Mouse (Mus musculus) gastrocnemius, postnatal 10 days (tissue): ENCODE measurements around the gene Parp12. TPM values are rescaled to one million over a fixed set of nuclear protein-coding genes. Genes with fewer than 3 reads are reported as not detected.

Experiments used
- DNase-seq: peaks from one replicate; pipeline ENCODE4 v3.0.0; 2021; ENCODE audit warnings: mixed read lengths
- total RNA-seq, 2 experiments: library from RNA; stranded (reverse); gene quantifications; 2 replicates each; pipeline ENCODE4 v1.2.3; 2021

Gene Parp12
- total RNA-seq, 2 experiments from 2014 or later: 5.9 to 6.6 TPM

DNA sequence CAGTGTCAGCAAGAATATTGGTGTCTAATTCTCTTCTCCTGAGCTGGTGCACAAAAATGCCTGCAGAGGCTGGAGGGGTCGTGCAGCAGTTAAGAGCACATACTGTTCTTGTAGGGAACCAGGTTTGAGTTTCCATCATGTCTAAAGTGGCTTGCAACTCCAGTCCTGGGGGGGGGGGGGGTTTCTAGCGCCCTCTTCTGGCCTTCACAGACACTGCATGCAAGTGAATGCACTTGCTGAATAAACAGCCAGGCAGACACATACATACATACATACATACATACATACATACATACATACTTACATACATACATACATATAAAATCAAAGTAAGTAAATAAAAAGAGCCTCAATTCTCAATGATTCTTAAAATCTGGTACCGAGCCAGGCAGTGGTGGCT lies 59.8 kb downstream of the Parp12 start:
- DNase-seq: no peak

DNA sequence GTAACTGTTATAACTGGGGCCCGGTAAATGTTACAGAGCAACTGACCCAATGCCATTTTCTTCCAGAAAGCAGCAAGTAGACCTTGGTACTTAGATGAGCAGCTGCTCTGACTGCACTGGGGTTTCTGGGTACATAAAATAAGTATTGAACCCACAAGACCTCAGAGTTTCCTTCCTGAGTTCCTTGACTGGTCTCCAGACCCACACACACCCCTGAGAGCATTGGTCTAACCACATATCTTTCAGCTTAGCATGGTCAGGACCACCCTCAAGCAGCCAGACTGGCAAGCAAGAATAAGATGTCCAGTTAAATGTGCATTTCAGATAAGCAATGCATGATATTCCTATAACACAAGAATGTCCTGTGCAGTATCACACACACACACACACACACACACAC lies 61.0 kb downstream of the Parp12 start:
- DNase-seq: no peak

DNA sequence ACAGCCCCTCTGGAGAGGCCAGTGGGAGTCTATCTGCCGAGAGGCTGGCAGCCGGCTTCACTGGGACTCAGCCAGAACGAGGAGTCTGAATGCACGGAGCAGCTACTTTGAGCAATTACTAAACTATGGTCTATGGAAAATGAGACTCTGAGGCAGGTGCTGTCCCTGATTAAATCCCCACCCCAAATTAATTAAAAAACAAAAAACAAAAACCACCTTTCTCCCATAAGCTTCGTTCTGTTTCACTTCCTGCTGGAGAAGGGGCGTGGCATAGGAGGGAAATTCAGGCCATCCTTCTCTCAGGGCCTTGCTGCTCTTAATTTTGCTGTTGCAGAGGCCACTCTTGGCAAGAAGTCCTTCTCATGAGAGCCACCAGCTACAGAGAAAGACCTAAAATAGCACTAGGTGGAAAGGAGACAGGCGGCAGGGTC lies 62.3 kb downstream of the Parp12 start:
- peak; percentile 26 for DNase-seq

DNA sequence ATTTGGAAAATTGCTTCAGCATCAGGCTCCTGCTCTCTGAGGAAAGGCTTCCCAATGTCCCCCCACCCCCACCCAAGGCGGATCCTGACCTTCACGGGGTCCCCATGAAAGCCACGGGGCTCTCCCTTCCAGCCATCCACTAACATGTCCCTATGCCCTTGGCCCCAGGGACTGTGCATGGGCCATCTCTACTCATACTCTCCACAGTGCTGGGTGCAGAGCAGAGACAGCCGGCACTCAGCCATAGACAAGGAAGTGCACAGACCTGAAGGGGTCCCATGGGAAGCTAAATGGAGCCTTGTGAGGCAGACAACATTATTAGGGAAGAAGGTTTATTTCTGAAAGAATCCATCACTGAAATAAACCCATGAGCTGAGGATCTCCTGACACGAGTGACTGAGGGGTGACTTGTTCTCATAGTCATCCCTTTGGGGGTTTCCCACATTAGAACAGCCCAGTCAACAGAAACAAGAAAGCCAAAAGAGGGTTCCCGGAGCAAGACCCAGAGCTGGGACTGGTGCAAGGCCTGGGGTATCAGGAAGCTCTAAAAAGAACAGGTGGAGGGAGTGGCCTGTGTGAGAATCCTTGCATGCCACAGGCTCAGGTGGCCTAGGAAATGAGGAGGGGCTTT lies 63.2 kb downstream of the Parp12 start:
- no peak for DNase-seq

DNA sequence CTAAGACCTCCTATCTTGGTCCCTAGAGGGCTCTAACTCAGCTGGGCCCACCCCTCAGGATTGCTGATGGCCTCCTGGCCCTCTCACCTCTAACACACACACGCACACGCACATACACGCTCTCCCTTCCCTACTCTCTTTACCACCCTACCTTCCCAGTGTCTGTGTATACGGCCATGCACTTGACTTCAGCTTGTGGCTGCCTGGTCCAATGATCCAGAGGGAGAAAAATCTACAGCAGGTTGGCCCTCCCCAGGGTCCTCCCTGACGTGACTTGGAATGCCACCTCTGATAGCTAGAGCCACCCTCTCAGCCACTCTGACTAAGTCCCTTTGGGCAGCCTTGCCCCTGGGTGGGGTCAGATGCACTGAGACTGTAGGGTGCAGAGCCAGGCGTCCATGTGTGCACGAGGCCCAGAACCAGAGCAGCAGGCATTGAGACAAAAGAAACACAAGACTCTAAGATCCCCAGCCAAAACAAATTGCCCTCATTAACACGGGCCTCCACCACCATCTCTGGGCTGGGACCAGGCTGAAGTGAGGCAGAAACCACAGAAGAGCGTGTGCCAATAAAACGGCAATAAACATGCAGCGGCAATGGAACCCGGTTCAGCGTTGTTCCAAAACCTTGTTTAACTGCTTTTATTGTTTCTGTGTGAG lies 63.8 kb downstream of the Parp12 start:
- DNase-seq: no peak

DNA sequence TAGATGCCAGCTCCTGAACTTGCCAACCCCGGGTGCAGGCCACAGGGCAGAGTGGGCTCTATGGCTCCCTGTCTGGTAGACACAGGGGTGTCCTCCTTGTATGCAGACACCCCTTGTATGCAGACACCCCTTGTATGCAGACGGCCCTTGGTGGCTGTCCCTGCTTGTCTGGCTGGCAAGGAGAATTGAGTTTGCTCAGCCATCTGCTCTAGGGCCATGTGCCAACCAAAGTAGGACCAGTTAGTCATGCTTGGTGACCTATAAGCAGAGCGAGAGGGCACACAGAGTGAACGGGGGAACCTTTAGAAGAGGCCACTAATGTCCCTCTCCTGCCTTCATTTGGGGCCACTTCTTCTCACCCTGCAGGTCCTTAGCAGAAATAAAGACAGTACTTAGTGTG lies 65.5 kb downstream of the Parp12 start:
- no peak for DNase-seq

DNA sequence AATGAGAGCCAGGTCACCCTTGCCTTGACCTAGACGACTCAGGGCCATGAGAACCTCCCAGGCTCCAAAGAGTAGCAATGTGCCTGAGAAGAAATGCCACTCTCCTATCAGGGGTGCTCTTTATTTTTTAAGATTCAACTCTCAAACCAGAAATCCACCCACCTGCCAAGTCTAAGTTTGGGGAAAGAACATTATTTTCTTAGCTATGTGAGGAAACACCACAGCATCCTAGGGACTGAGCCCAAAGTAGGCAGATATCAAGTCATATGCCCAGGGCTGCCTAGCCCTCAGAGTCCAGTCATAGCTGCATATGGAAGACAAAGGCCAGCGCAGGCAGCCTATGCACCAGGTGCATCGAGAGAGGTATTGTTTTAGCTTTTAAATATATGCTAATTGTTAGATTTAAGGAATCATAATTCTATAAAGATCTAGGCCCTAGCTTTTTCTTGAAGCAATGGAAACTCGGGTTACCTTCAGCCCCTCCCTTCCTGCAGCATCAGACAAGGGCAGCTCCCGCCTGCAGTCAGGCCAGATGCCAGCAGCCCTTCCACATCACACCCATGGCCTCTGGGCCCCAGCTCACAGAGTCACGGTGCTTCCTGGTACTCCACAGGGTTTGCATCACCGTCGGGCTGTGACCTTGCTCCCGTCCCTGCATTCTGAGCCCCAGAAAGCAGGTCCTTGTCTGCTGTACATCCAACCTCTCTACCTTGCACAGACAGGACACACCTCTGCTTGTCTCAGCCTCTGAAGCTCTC lies 66.2 kb downstream of the Parp12 start:
- DNase-seq: no peak

DNA sequence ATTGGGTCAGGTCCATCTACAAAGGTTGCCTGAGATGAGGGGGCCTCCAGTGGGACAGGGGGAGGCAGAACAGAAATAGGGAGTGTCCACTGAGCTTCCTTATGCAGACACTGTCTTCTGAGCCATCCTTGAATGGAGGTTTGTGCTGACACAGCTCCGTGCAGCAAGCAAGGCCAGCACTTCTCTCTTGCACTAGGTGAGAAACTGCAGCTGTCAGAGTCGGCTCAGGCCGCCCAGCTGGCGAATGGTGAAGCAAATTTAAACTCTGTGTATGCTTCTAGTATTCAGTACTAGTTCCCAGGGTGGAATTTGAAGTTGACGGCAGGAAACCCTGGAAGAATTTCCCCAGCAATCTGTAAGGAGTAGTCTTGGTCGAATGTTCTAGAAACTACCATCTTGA lies 67.3 kb downstream of the Parp12 start:
- DNase-seq: no peak

DNA sequence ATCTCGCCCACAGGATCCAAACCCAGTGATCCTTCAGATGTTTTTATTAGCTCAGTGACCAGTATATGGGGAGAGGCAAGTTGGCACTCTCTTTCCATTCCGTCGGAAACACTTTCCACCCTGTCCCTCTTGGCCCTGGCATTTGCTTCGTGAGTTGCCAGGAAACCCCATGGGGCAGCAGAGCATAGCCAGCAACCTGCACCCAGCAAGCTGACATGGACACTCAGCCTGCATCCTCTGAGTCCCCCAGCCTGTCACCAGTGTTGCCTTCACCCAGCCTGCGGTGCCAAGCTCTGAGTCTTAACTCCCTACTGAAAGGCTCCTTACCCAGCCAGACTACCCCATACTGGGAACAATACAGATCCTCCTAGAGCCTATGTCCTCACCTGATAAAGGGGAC lies 69.0 kb downstream of the Parp12 start:
- no peak for DNase-seq

DNA sequence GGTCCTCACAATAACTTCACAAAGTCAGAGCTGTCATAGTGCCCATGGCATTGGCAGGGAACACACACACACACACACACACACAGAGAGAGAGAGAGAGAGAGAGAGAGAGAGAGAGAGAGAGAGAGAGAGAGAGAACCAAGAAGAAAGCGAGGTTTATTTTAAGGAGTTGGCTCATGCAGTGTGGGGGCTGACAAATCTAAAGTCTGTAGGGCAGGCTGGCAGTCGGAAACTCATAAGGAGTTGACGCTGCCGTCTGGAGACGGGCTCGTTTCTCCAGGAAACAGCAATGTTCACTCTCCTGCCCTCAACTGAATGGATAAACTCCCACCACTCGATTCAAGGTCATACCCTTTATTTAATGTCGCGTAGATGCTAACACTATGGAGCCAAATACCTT lies 77.7 kb downstream of the Parp12 start:
- DNase-seq: no peak

Other genes starting within 250 kb of the Parp12 start
- gene Tbxas1, start 242.9 kb downstream of the Parp12 start, total RNA-seq: 1 to 10 TPM in 1 of 2 experiments, under 1 TPM in 1; 0.92 to 1.9 TPM
- gene Hipk2, start 242.2 kb downstream of the Parp12 start, total RNA-seq: 10 to 100 TPM; 45.1 to 46.0 TPM
- gene Kdm7a, start 88.4 kb upstream of the Parp12 start, total RNA-seq: 10 to 100 TPM; 15.8 to 16.3 TPM